9 mouse cellular contexts compared by ENCODE assay signal in genomic region chr5:91464876-91465508, GRCm38 (mm10). TPM values are rescaled to one million over a fixed set of nuclear protein-coding genes. Genes with fewer than 3 reads are reported as not detected.
A peak's percentile ranks its signal among the peaks of the same experiment; 100 is the strongest.
DNase-seq lines count a peak whose midpoint lies in the region; ATAC-seq lines count a peak whose summit lies in the region.
"Had no signal": no experiment of that assay in that cellular context is flagged by ENCODE, and none has a peak within 500 bp of the region (broad histone marks: within the 10 kb centered on the region; RNA-seq: fewer than 3 reads in every experiment).

No protein-coding gene starts in this region.

- H3K36me3 ChIP-seq in hindbrain, embryonic 11.5 days (ENCODE audit: control insufficient read depth, insufficient read depth, low read length): no peaks in the 10 kb centered on the region
- H3K36me3 ChIP-seq in midbrain, embryonic 14.5 days (ENCODE audit: control insufficient read depth, insufficient read depth, low read length): no peaks in the 10 kb centered on the region
- H3K36me3 ChIP-seq: heart, embryonic 15.5 days had no signal

- H3K4me1 ChIP-seq in hindbrain, embryonic 11.5 days (replicated peaks; ENCODE audit: control insufficient read depth, insufficient read depth, low read length): no peaks in the 10 kb centered on the region
- H3K4me1 ChIP-seq in midbrain, embryonic 14.5 days (ENCODE audit: control insufficient read depth, insufficient read depth, low read length): no peaks in the 10 kb centered on the region
- H3K4me1 ChIP-seq: heart, embryonic 15.5 days had no signal

- peak; percentile 2 for DNase-seq in cerebellum, adult 11-12 months
- no peak for DNase-seq in cerebellum, adult 11 months
- DNase-seq in ES-CJ7 (ENCODE audit: low read depth, low spot score): peak; percentile 54
- DNase-seq in embryo, embryonic 10 days (ENCODE audit: low spot score): peak; percentile 73
- peak; percentile 60 for DNase-seq in hindbrain, embryonic 11.5 days (ENCODE audit: low spot score)
- DNase-seq in left cerebral cortex, adult 11 months (ENCODE audit: low spot score): peak; percentile 36
- DNase-seq in midbrain, embryonic 14.5 days: peak; percentile 86
- peak; percentile 42 for DNase-seq in thymus, postnatal 0 days (ENCODE audit: low spot score)

- H3K4me2 ChIP-seq in hindbrain, embryonic 11.5 days (replicated peaks; ENCODE audit: low read depth, low read length): no peak overlapping the region
- no peak overlapping the region for H3K4me2 ChIP-seq in midbrain, embryonic 14.5 days (ENCODE audit: low read length)
- H3K4me2 ChIP-seq: heart, embryonic 15.5 days had no signal

- no peaks in the 10 kb centered on the region for H3K9me3 ChIP-seq in hindbrain, embryonic 11.5 days (ENCODE audit: control insufficient read depth, low read length)
- H3K9me3 ChIP-seq in midbrain, embryonic 14.5 days (ENCODE audit: control insufficient read depth, low read length): no peaks in the 10 kb centered on the region
- H3K9me3 ChIP-seq: heart, embryonic 15.5 days had no signal

- ATAC-seq in hindbrain, embryonic 11.5 days (ENCODE audit: low FRiP score): peak; percentile 75
- ATAC-seq in midbrain, embryonic 14.5 days (ENCODE audit: low FRiP score, low TSS enrichment): peak; percentile 81; the same call in 1 of the 2 replicates

- 52% methylated on average over 4 of the region's 4 CpGs for WGBS in hindbrain, embryonic 11.5 days
- WGBS in midbrain, embryonic 14.5 days: 51% methylated on average over 4 of the region's 4 CpGs

- no peaks in the 10 kb centered on the region for H3K27me3 ChIP-seq in hindbrain, embryonic 11.5 days (ENCODE audit: control insufficient read depth, insufficient read depth, low read length)
- no peaks in the 10 kb centered on the region for H3K27me3 ChIP-seq in midbrain, embryonic 14.5 days (ENCODE audit: control insufficient read depth, insufficient read depth, low read length)
- H3K27me3 ChIP-seq: heart, embryonic 15.5 days had no signal

- H3K4me3 ChIP-seq in hindbrain, embryonic 11.5 days (ENCODE audit: low read depth, low read length): no peak overlapping the region
- H3K4me3 ChIP-seq in midbrain, embryonic 14.5 days (replicated peaks; ENCODE audit: low read depth, low read length): no peak overlapping the region
- H3K4me3 ChIP-seq: heart, embryonic 15.5 days had no signal

- H3K9ac ChIP-seq in hindbrain, embryonic 11.5 days (ENCODE audit: low read depth, low read length): no peak overlapping the region
- no peak overlapping the region for H3K9ac ChIP-seq in midbrain, embryonic 14.5 days (replicated peaks; ENCODE audit: low read length)
- H3K9ac ChIP-seq: heart, embryonic 15.5 days had no signal

- no peak overlapping the region for H3K27ac ChIP-seq in hindbrain, embryonic 11.5 days (ENCODE audit: low read depth, low read length)
- H3K27ac ChIP-seq in midbrain, embryonic 14.5 days (replicated peaks; ENCODE audit: low read depth, low read length): no peak overlapping the region
- H3K27ac ChIP-seq: heart, embryonic 15.5 days had no signal

RNA-seq across cellular contexts. Expression of gene Parm1, which starts 52.4 kb away (rescaled TPM):
- 11.4 and 11.8 TPM in 2 replicates for polyA plus RNA-seq in hindbrain, embryonic 11.5 days (2014; fragmentation: Nextera tagmentation; extraction: Ambion mirVana)
- polyA plus RNA-seq in midbrain, embryonic 14.5 days (2014; fragmentation: Nextera tagmentation; extraction: Ambion mirVana): 3.1 and 5.1 TPM in 2 replicates
- 13.5 and 14.7 TPM in 2 replicates for polyA plus RNA-seq in thymus, postnatal 0 days (2015; fragmentation: Nextera tagmentation; extraction: Ambion mirVana)
